Mouse (Mus musculus) liver, adult 2 months (tissue): Measurements from ENCODE around the gene Dcdc2b. TPM values are rescaled to one million over a fixed set of nuclear protein-coding genes. Genes with fewer than 3 reads are reported as not detected.
A peak's percentile ranks its signal among the peaks of the same experiment; 100 is the strongest.

ENCODE experiments used
- DNase-seq: peaks from one replicate; pipeline ENCODE4 v3.0.0-alpha.2; 2011; ENCODE audit warnings: low read depth, low spot score; ENCODE audit errors: extremely low read depth
- H3K27ac ChIP-seq: fragments of 200-500 bp; replicated peaks from 2 replicates; pipeline ENCODE4 v1.5.1; 2012; ENCODE audit warnings: low read depth, mild to moderate bottlenecking, control low read depth, inconsistent platforms, low read length; ENCODE audit not compliant: insufficient read depth
- H3K27me3 ChIP-seq: fragments of 200-500 bp; 2 replicates; pipeline ENCODE4 v1.6.1; 2012; ENCODE audit warnings: mild to moderate bottlenecking, moderate library complexity, low read length, inconsistent platforms; ENCODE audit not compliant: control insufficient read depth, insufficient read depth
- H3K36me3 ChIP-seq: fragments of 200-500 bp; 2 replicates; pipeline ENCODE4 v1.6.1; 2012; ENCODE audit warnings: low read length, inconsistent platforms; ENCODE audit not compliant: control insufficient read depth, insufficient read depth
- H3K4me1 ChIP-seq: fragments of 200-500 bp; 2 replicates; pipeline ENCODE4 v1.6.1; 2011; ENCODE audit warnings: low read length; ENCODE audit not compliant: control insufficient read depth, insufficient read depth
- H3K4me3 ChIP-seq: fragments of 200-500 bp; 2 replicates; pipeline ENCODE4 v1.5.1; 2011; ENCODE audit warnings: low read depth, mild to moderate bottlenecking, control low read depth, low read length, moderate library complexity; ENCODE audit not compliant: insufficient read depth
- H3K79me2 ChIP-seq: fragments of 200-500 bp; 2 replicates; pipeline ENCODE4 v1.6.1; 2012; ENCODE audit warnings: inconsistent platforms, mild to moderate bottlenecking, low read length, moderate library complexity; ENCODE audit not compliant: control insufficient read depth, insufficient read depth
- H3K9ac ChIP-seq: fragments of 200-500 bp; 2 replicates; pipeline ENCODE4 v1.6.1; 2012; ENCODE audit warnings: low read depth, mild to moderate bottlenecking, control low read depth, inconsistent platforms, low read length
- CTCF ChIP-seq: fragments of 200-500 bp; IDR thresholded peaks from 2 replicates; pipeline ENCODE4 v1.5.1; 2011; ENCODE audit warnings: low read depth, low read length, control low read depth
- POLR2A ChIP-seq: fragments of 200-500 bp; IDR thresholded peaks from 2 replicates; pipeline ENCODE4 v1.6.1; 2011; ENCODE audit warnings: low read length, control low read depth; ENCODE audit not compliant: insufficient read depth; ENCODE audit errors: extremely low read depth
- WGBS: fragments of 180-500 bp; shearing (Covaris S2); methylation state at CpG from one replicate; pipeline ENCODE4 v1.1.7; 2018; 5-methylcytosine and 5-hydroxymethylcytosine counted together
- polyA plus RNA-seq: library from polyadenylated mRNA; depleted of rRNA; stranded (reverse); fragments of >200 nt; gene quantifications from 2 replicates; pipeline ENCODE4 v1.2.3, GENCODE M21; 2012
- total RNA-seq: library from RNA; depleted of rRNA; stranded (reverse); fragments of >200 nt; gene quantifications from 2 replicates; pipeline ENCODE4 v1.2.3, GENCODE M21; 2014

The Dcdc2b gene
- total and polyA plus RNA-seq, 2 experiments, result 1.3 to 1.6 TPM

DNA sequence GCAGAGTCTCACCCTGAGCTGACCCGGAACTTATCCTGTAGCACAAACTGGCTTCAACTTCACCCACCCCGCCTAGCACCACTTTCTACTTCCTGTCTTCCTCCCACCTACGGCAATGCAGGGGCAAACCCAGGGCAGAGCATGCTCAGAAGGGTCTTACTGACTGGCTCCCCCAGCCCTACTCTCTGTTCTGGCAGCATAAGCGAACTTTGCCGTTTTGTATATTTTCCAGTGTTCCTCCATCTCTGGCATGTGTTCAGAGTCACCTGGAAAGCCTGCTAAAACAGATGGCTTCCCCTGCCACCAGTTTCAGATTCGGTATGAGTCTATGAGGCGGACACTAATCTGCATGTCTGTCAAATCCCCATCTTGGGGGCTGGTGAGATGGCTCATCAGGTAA lies 33.7 kb downstream of the Dcdc2b start:
- no peaks in the 10 kb centered on the region for H3K79me2 ChIP-seq
- H3K27me3 ChIP-seq, result no peaks in the 10 kb centered on the region
- no peak for DNase-seq
- H3K27ac ChIP-seq, result peak overlapping the region; percentile 31; the same call in 1 of the 2 replicates
- TF ChIP-seq CTCF, result no peak
- no peak for TF ChIP-seq POLR2A
- H3K4me1 ChIP-seq, result no peaks in the 10 kb centered on the region
- 64% methylated on average over 7 of the region's 7 CpGs for WGBS
- no peak overlapping the region for H3K9ac ChIP-seq
- H3K4me3 ChIP-seq, result no peak overlapping the region
- no peaks in the 10 kb centered on the region for H3K36me3 ChIP-seq

DNA sequence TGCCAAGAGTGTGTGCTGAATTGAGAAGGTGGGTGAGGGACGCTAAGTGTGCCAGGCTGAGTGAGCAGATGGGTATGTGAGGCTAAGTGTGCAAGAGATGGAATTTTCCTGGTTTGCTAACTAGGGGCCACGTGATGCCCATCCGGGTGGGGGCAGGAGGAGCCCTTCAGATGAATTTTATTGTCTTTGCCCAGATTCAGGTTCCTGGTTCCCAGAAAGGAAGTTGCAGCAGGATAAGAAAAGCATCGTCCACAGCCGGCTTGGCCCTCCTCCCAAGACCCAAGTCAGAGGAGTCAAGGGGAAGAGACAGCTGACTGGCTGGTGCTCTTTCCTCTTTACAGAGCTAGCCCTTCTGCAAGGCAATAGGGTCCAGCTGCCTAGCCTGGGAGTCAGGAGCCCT lies 35.6 kb downstream of the Dcdc2b start, which contains the start of gene Fam167b:
TSS of gene Fam167b (minus strand) at position 84 of the 400 bp plus-strand sequence.
- no peaks in the 10 kb centered on the region for H3K79me2 ChIP-seq
- H3K4me1 ChIP-seq, result no peaks in the 10 kb centered on the region
- 76% methylated on average over 5 of the region's 5 CpGs for WGBS
- peak within 1 kb of the TSS; percentile 56 for H3K27ac ChIP-seq
- no peaks in the 10 kb centered on the region for H3K36me3 ChIP-seq
- peak; percentile 29 for DNase-seq
- no peaks in the 10 kb centered on the region for H3K27me3 ChIP-seq
- peak within 1 kb of the TSS; percentile 62 for H3K9ac ChIP-seq
- peak within 1 kb of the TSS; percentile 63 for H3K4me3 ChIP-seq
- no peak for TF ChIP-seq CTCF
- no peak for TF ChIP-seq POLR2A

DNA sequence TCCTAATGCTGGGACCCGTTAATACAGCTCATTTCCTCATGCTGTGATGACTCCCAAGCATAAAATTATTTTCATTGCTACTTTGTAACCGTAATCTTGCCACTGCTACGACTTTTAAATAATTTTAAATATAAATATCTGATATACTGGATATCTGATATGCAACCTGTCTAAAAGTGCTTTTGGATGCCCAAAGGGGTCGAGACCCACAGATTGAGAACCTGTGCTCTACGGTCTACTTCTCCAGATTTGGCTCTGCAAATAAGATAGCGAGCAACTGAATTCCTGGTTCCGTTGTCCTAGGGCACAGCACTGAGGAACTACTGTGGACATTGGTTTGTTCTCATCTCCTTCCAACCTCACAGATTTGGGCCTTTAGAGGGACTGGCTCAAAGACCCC lies 36.4 kb downstream of the Dcdc2b start:
- WGBS, result 70% methylated on average over 7 of the region's 7 CpGs
- no peak for DNase-seq
- Histone ChIP-seq H3K27ac (peak overlapping the region; percentile 56), H3K79me2 (no peaks in the 10 kb centered on the region), H3K4me1 (0 out of 2 replicates have a peak, but pooled peaks cover 3% of the 10 kb centered on the region), H3K4me3 (peak overlapping the region; percentile 63), H3K9ac (peak overlapping the region; percentile 62), H3K36me3 (no peaks in the 10 kb centered on the region), H3K27me3 (no peaks in the 10 kb centered on the region)
- TF ChIP-seq CTCF (no peak), POLR2A (no peak)

DNA sequence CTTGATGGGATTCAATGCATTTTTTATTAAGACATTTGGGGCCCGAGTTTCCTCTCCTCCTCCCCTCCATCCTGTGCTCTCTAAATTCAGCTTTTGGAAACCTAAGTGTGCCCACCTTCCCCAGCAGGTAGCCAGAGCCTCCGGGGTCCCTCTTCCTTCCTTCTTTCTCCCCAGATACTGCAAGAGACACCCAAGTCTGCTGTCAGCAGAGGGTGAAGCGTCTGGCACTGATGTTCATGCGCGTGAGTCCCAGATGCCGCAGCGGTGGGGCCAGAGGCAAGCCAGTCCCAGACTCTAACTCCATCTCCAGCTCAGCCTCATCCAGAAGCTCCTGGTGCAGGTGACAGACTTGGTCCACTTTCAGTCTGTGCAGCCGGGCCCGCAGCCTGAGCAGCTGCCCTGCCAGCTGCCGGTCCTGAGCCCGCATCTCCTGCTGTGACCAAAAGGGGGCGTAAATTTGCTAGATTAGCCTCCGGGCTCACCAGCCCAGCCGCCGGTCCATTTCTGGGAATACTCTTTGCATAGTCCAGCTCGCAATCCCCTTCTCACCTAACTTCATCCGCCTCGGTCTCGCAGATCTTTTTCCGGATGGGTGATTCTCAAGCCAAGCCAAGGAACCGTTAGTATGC lies 37.1 kb downstream of the Dcdc2b start:
- peak; percentile 29 for DNase-seq
- no peaks in the 10 kb centered on the region for H3K27me3 ChIP-seq
- H3K4me1 ChIP-seq, result 0 out of 2 replicates have a peak, but pooled peaks cover 3% of the 10 kb centered on the region
- H3K4me3 ChIP-seq, result peak overlapping the region; percentile 63
- 33% methylated on average over 21 of the region's 21 CpGs for WGBS
- H3K27ac ChIP-seq, result 0 out of 2 replicates have a peak overlapping the region, but pooled peaks have one; percentile 21
- no peaks in the 10 kb centered on the region for H3K79me2 ChIP-seq
- H3K36me3 ChIP-seq, result no peaks in the 10 kb centered on the region
- H3K9ac ChIP-seq, result peak overlapping the region; percentile 62
- no peak for TF ChIP-seq POLR2A
- peak; percentile 85 for TF ChIP-seq CTCF

DNA sequence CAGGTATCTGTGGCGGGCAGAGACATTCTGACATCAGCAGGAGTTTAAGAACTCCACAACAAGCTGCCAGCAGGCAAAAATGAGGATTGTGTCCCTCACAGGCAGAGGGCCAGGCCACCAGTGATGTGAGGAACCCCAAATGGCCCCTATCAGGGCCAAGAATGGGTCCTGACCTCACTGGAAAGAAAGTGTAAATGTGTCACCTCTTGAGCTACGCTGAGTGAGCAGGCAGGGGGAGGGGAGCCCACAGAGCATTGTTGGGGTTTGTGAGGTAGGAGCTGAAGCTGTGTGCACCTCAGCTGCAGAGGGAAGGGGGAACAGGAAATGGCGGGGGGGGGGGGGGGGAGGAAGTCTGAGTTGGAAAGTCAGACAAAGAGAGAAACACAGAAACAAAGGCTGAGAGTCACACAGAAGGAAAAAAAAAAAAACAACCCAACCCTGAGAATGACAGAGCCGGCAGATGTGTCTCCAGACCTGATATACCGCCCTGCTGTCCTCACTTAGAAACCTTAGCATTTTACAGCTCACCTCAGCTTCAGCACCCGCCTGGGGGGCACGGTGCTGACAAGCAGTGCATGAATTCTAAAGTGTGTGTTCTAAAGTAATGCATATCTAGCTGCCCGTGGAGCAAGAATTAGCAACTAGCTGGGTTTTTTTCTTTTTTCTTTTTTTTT lies 38.7 kb downstream of the Dcdc2b start:
- 61% methylated on average over 8 of the region's 8 CpGs for WGBS
- no peaks in the 10 kb centered on the region for H3K36me3 ChIP-seq
- H3K9ac ChIP-seq, result no peak overlapping the region; the same call in 1 of the 2 replicates
- TF ChIP-seq POLR2A (no peak), CTCF (no peak)
- peak overlapping the region; percentile 47 for H3K27ac ChIP-seq
- 0 out of 2 replicates have a peak, but pooled peaks cover 3% of the 10 kb centered on the region for H3K4me1 ChIP-seq
- DNase-seq, result no peak
- H3K79me2 ChIP-seq, result no peaks in the 10 kb centered on the region
- H3K27me3 ChIP-seq, result no peaks in the 10 kb centered on the region
- peak overlapping the region; percentile 20; the same call in 1 of the 2 replicates for H3K4me3 ChIP-seq
